25 mouse cellular contexts compared by ENCODE assay signal in genomic region chr10:99317057-99317456, GRCm38 (mm10).
"Had no signal": no experiment of that assay in that cellular context is flagged by ENCODE, and none has a peak within 500 bp of the region (broad histone marks: within the 10 kb centered on the region; RNA-seq: fewer than 3 reads in every experiment).

No protein-coding gene starts in this region.

- DNase-seq: gastrocnemius, adult 2 months; gastrocnemius, postnatal 10 days; gastrocnemius, postnatal 25 days; heart, adult 18-20 months; heart, postnatal 10 days; heart, postnatal 4 days; kidney, adult 18-20 months; kidney, adult 8-10 months; kidney, postnatal 10 days; kidney, postnatal 25 days; kidney, postnatal 4 days; liver had no signal

- H3K4me1 ChIP-seq: heart, embryonic 12.5 days; hindbrain, embryonic 10.5 days; hindbrain, embryonic 12.5 days; hindbrain, embryonic 15.5 days; intestine, embryonic 15.5 days; limb, embryonic 10.5 days; limb, embryonic 12.5 days had no signal

- H3K4me3 ChIP-seq: gastrocnemius, adult 2 months; heart, embryonic 10.5 days; heart, embryonic 12.5 days; hindbrain, embryonic 10.5 days; hindbrain, embryonic 12.5 days; hindbrain, embryonic 15.5 days; intestine, embryonic 15.5 days; layer of hippocampus, adult 2 months; left cerebral cortex, adult 2 months; limb, embryonic 10.5 days; limb, embryonic 12.5 days had no signal

- H3K9ac ChIP-seq: heart, embryonic 12.5 days; hindbrain, embryonic 12.5 days; hindbrain, embryonic 15.5 days; intestine, embryonic 15.5 days; limb, embryonic 12.5 days had no signal

- H3K27me3 ChIP-seq: heart, embryonic 12.5 days; hindbrain, embryonic 12.5 days; hindbrain, embryonic 15.5 days; intestine, embryonic 15.5 days; limb, embryonic 12.5 days had no signal

- H3K27ac ChIP-seq: gastrocnemius, adult 2 months; heart, embryonic 10.5 days; hindbrain, embryonic 10.5 days; hindbrain, embryonic 12.5 days; hindbrain, embryonic 15.5 days; intestine, embryonic 15.5 days; layer of hippocampus, adult 2 months; left cerebral cortex, adult 2 months; limb, embryonic 10.5 days; limb, embryonic 12.5 days had no signal

- H3K9me3 ChIP-seq: heart, embryonic 10.5 days; heart, embryonic 12.5 days; hindbrain, embryonic 10.5 days; hindbrain, embryonic 12.5 days; hindbrain, embryonic 15.5 days; intestine, embryonic 15.5 days; limb, embryonic 10.5 days; limb, embryonic 12.5 days had no signal

- H3K4me2 ChIP-seq: heart, embryonic 12.5 days; hindbrain, embryonic 12.5 days; hindbrain, embryonic 15.5 days; intestine, embryonic 15.5 days; limb, embryonic 12.5 days; liver, embryonic 11.5 days had no signal

- H3K36me3 ChIP-seq: heart, embryonic 10.5 days; heart, embryonic 12.5 days; hindbrain, embryonic 10.5 days; hindbrain, embryonic 12.5 days; hindbrain, embryonic 15.5 days; intestine, embryonic 15.5 days; limb, embryonic 10.5 days; limb, embryonic 12.5 days had no signal

- ATAC-seq: inflammation-experienced regulatory T-cells, adult 6 months; intestine, embryonic 15.5 days; intestine, postnatal 0 days had no signal
